Mouse (Mus musculus) intestine, postnatal 0 days (tissue): ENCODE data around the gene Rnf213. TPM values are rescaled to one million over a fixed set of nuclear protein-coding genes. Genes with fewer than 3 reads are reported as not detected.
A peak's percentile ranks its signal among the peaks of the same experiment; 100 is the strongest.

ENCODE experiments used
- ATAC-seq: fragments of 200-750 bp; cut with Nextera tagmentation; 2 replicates; pipeline ENCODE4 v1.8.0; 2017; ENCODE audit warnings: mild to moderate bottlenecking, moderate TSS enrichment, moderate library complexity
- H3K27ac ChIP-seq: fragments of 300-500 bp; sonication (generic); 2 replicates; pipeline ENCODE4 v1.5.1; 2014; ENCODE audit warnings: mild to moderate bottlenecking, low read depth, low read length, moderate library complexity
- H3K27me3 ChIP-seq: fragments of 300-500 bp; sonication (generic); replicated peaks from 2 replicates; pipeline ENCODE4 v1.6.1; 2014; ENCODE audit warnings: low read length, mixed read lengths; ENCODE audit not compliant: control insufficient read depth, insufficient read depth
- H3K36me3 ChIP-seq: fragments of 300-500 bp; sonication (generic); 2 replicates; pipeline ENCODE4 v1.6.1; 2014; ENCODE audit warnings: mild to moderate bottlenecking, moderate library complexity; ENCODE audit not compliant: control insufficient read depth, insufficient read depth
- H3K4me1 ChIP-seq: fragments of 300-500 bp; sonication (generic); replicated peaks from 2 replicates; pipeline ENCODE4 v1.6.1; 2014; ENCODE audit warnings: antibody characterized with exemption, low read length, mixed read lengths; ENCODE audit not compliant: control insufficient read depth, insufficient read depth
- H3K4me2 ChIP-seq: fragments of 300-500 bp; sonication (generic); replicated peaks from 2 replicates; pipeline ENCODE4 v1.6.1; 2014; ENCODE audit warnings: low read depth, mild to moderate bottlenecking, moderate library complexity
- H3K4me3 ChIP-seq: fragments of 300-500 bp; sonication (generic); 2 replicates; pipeline ENCODE4 v1.5.1; 2014; ENCODE audit warnings: low read depth, low read length
- H3K9ac ChIP-seq: fragments of 300-500 bp; sonication (generic); 2 replicates; pipeline ENCODE4 v1.6.1; 2014; ENCODE audit warnings: mild to moderate bottlenecking, low read depth, low read length
- H3K9me3 ChIP-seq: fragments of 300-500 bp; sonication (generic); 2 replicates; pipeline ENCODE4 v1.6.1; 2016; ENCODE audit warnings: mixed run types; ENCODE audit not compliant: control insufficient read depth
- CTCF ChIP-seq: sonication (generic); IDR thresholded peaks from 2 replicates; pipeline ENCODE4 v1.5.1; 2016; ENCODE audit warnings: low read depth, mild to moderate bottlenecking, control low read depth, antibody characterized with exemption, moderate library complexity
- WGBS: fragments of 180-500 bp; shearing (Covaris S2); extraction: QIAGEN DNeasy Blood & Tissue Kit; methylation state at CpG from one replicate; pipeline ENCODE4 v1.1.7; 2014; 5-methylcytosine and 5-hydroxymethylcytosine counted together
- polyA plus RNA-seq: library from polyadenylated mRNA; unstranded; fragments of >200 nt; fragmentation: Nextera tagmentation; extraction: Ambion mirVana; gene quantifications from 2 replicates; pipeline ENCODE4 v1.2.1, GENCODE M21; 2015

The Rnf213 gene
- polyA plus RNA-seq, 1 experiment from 2014 or later, result 23.2 TPM

DNA sequence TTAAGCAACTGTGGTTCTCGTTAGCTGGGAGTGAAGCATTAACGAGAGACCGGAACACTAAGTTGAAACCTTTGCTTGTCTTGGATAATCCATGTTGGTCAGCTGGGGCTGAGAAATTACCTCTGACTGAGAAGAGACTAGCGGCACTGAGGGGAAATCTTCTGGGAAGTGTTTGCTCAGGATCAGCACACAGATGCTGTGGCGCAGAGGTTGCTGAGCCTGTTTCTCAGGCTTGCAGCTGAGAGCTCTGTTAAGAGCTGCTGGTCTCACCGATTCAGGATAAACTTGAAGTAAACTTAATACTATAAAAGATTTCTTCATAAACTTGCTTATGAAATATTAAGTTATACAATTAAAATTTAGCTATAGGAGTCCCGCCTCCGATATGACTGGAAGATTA, 45.9 kb downstream of the Rnf213 start:
- no peaks in the 10 kb centered on the region for H3K9me3 ChIP-seq
- H3K4me2 ChIP-seq, result no peak overlapping the region
- no peak overlapping the region for H3K4me3 ChIP-seq
- ATAC-seq, result no peak
- H3K4me1 ChIP-seq, result no peaks in the 10 kb centered on the region
- 66% methylated on average over 8 of the region's 8 CpGs for WGBS
- H3K27ac ChIP-seq, result no peak overlapping the region
- H3K36me3 ChIP-seq, result peaks cover 96% of the 10 kb centered on the region
- no peaks in the 10 kb centered on the region for H3K27me3 ChIP-seq
- no peak for TF ChIP-seq CTCF
- H3K9ac ChIP-seq, result no peak overlapping the region

DNA sequence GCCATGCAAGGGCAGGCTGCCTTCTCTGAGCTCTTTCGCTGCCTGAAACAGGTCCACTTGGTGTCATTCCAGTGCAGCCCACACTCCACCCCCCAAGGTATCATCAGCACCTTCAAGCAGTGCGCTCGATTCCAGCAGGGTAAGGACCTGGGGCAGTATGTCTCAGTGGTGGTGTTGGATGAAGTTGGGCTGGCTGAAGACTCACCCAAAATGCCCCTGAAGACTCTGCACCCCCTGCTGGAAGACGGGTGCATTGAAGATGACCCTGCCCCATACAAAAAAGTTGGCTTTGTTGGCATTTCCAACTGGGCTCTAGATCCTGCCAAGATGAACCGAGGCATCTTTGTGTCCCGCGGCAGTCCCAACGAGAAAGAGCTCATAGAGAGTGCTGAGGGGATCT, 49.3 kb downstream of the Rnf213 start:
- TF ChIP-seq CTCF, result peak; percentile 49
- Histone ChIP-seq H3K27me3 (no peaks in the 10 kb centered on the region), H3K36me3 (peaks cover 97% of the 10 kb centered on the region), H3K27ac (no peak overlapping the region), H3K4me2 (no peak overlapping the region), H3K4me1 (no peaks in the 10 kb centered on the region), H3K9me3 (no peaks in the 10 kb centered on the region), H3K4me3 (no peak overlapping the region), H3K9ac (no peak overlapping the region)
- ATAC-seq, result no peak
- 93% methylated on average over 8 of the region's 8 CpGs for WGBS

DNA sequence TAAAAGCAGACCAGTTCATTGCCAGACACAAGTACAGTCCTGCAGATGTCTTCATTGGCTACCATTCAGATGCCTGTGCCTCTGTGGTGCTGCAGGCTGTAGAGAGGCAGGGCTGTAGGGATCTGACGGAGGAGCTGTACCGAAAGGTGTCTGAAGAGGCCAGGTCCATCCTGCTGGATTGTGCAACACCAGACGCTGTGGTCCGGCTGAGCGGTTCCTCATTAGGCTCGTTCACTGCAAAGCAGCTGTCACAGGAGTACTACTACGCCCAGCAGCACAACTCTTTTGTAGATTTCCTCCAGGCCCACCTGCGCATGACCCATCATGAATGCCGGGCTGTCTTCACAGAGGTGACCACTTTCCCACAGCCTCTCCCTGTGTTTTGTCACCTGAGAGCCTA, 50.5 kb downstream of the Rnf213 start:
- no peak for TF ChIP-seq CTCF
- Histone ChIP-seq H3K36me3 (peaks cover 96% of the 10 kb centered on the region), H3K4me3 (no peak overlapping the region), H3K9ac (no peak overlapping the region), H3K27me3 (no peaks in the 10 kb centered on the region), H3K4me1 (no peaks in the 10 kb centered on the region), H3K4me2 (no peak overlapping the region), H3K9me3 (no peaks in the 10 kb centered on the region), H3K27ac (no peak overlapping the region)
- no peak for ATAC-seq
- 87% methylated on average over 9 of the region's 9 CpGs for WGBS

GRCm38 (mm10) chr11:119456097-119456496, 63.2 kb downstream of the Rnf213 start:
- 84% methylated on average over 4 of the region's 4 CpGs for WGBS
- peaks cover 94% of the 10 kb centered on the region for H3K36me3 ChIP-seq
- H3K4me2 ChIP-seq, result no peak overlapping the region
- no peak for ATAC-seq
- H3K27ac ChIP-seq, result no peak overlapping the region
- no peaks in the 10 kb centered on the region for H3K27me3 ChIP-seq
- no peak overlapping the region for H3K9ac ChIP-seq
- TF ChIP-seq CTCF, result no peak
- no peak overlapping the region for H3K4me3 ChIP-seq
- no peaks in the 10 kb centered on the region for H3K4me1 ChIP-seq
- no peaks in the 10 kb centered on the region for H3K9me3 ChIP-seq

DNA sequence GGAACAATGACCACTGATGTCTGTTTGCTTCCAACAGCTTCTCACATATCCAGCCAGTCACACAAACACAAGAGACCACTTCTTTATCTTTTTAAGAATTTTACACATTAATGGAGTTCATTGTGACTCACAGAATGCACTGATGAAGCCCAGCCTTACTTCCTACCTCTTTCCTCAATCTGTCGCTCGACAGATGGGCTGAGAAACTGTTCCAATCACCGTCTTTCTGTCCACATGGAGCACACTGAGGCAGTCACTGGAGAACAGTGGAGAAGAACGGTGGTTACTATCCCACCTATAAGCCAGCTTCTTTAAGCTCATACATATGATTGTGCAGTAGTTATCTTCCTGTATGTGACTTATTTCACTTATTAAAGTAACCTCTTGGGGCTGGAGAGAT, 85.0 kb downstream of the Rnf213 start:
- Histone ChIP-seq H3K4me1 (no peaks in the 10 kb centered on the region), H3K9me3 (no peaks in the 10 kb centered on the region), H3K4me3 (no peak overlapping the region), H3K27ac (no peak overlapping the region), H3K36me3 (peaks cover 95% of the 10 kb centered on the region), H3K9ac (no peak overlapping the region), H3K27me3 (no peaks in the 10 kb centered on the region), H3K4me2 (no peak overlapping the region)
- no peak for ATAC-seq
- no peak for TF ChIP-seq CTCF
- 93% methylated on average over 4 of the region's 4 CpGs for WGBS

GRCm38 (mm10) chr11:119490861-119491689, 98.2 kb downstream of the Rnf213 start, which contains the start of gene Endov:
Endov (plus strand) TSS chr11:119491347.
- peak; percentile 99 for TF ChIP-seq CTCF
- WGBS, result under 1% methylated on average over 65 of the region's 66 CpGs
- no peaks in the 10 kb centered on the region for H3K27me3 ChIP-seq
- peak within 1 kb of the TSS; percentile 83 for H3K4me3 ChIP-seq
- H3K9me3 ChIP-seq, result no peaks in the 10 kb centered on the region
- H3K9ac ChIP-seq, result peak within 1 kb of the TSS; percentile 81
- H3K4me1 ChIP-seq, result 0 out of 2 replicates have a peak, but pooled peaks cover 4% of the 10 kb centered on the region
- H3K27ac ChIP-seq, result peak within 1 kb of the TSS; percentile 81
- peaks cover 27% of the 10 kb centered on the region for H3K36me3 ChIP-seq
- peak within 1 kb of the TSS; percentile 96 for H3K4me2 ChIP-seq
- peak; percentile 89 for ATAC-seq
